Mouse (Mus musculus) CD4-positive helper T cell, adult 2 months (primary cell): Measurements from ENCODE around the gene Lancl1.
A peak's percentile ranks its signal among the peaks of the same experiment; 100 is the strongest.

Experiments used
- DNase-seq: peaks from one replicate; pipeline ENCODE4 v3.0.0-alpha.2; 2012; ENCODE audit warnings: low read depth, missing footprints, low spot score

The Lancl1 gene

DNA sequence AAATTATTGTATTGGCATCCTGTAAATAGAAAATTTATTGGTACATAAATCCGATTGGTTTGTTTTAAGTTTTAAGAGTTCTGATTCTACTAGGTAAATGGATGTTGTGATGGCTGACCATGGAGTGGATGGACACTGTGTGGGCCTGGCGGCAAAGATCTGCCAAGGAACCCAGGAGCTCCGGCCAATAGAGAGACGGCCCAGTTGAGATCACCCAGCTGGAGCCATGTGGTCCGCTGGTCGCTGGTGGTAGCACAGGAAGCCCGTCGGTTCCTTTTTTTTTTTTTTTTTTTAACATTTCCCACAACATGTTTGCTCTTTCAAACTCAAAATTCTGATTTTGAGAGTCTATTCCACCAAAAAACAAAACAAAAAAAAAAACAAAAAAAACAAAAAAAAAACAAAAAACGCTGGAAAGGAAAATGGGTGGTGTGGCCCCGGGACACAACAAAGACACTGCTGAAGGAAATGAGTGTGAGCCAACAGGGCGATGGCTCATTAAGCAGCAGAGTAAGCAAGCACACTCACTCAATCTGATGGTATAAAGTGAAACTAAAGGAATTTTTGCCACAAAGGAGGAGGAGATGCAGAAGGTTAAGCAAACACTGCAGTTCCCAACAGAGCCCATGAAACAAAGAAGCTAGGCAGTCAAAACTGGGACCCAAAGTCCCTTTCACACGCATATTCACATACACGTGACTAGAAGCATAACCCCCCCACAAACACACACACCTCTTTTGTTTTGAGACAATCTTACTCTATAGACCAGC, 21.4 kb downstream of the Lancl1 start:
- DNase-seq, result no peak

DNA sequence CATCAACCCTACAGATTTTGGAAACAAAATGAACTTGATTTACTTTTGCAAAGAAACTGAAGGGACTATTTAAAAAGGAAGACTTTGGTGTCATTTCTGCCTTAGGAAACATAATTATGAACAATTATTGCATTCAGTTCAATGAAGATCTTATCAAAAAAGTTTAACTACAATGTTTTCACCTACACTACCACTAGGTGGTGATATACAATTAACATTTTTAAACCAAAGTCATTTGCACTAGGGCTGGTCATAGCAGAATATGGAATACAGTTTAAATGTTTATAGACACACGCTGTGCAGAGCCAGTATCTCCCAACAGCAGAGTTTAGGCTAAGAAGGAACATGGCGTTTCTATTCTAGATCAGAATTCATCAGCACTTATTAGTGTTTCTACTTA, 24.5 kb downstream of the Lancl1 start:
- no peak for DNase-seq

DNA sequence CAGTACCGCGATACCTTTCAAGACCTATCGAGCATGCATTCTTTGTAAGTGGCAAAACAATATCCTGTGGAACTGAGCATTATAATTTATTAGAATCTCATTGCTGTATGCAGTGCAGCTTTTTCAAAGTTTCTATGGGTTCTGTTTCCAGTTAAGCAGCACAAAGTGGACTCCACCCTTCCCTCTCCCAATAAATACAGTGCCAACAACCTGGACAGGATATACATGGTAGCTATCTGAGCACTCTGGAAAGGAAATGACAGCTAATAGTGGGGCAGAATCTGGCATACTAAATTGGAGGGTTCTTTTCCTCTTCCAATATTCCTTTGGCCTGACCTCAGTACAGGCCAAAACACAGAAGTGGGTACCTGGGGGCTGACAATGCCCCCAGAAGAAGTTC, 28.2 kb downstream of the Lancl1 start:
- DNase-seq, result no peak

DNA sequence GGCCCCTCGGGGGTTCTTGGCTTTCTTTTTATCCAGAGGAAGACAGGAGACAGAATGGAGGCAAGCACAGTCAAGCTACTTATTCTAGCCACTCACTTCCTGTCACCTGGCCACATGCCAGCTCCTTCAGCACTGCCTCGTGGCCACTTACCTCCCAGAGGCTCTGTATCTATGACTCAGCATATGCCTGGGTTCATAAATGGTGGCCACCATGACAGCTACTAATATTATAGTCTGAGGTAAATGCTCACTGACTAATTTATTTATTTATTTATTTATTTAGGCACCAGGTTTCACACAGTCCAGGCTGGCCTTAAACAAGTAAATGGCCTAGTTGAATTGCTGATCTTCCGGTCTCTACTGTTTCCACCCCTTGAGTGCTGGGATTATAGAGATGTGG, 35.0 kb downstream of the Lancl1 start:
- DNase-seq, result peak; percentile 17

DNA sequence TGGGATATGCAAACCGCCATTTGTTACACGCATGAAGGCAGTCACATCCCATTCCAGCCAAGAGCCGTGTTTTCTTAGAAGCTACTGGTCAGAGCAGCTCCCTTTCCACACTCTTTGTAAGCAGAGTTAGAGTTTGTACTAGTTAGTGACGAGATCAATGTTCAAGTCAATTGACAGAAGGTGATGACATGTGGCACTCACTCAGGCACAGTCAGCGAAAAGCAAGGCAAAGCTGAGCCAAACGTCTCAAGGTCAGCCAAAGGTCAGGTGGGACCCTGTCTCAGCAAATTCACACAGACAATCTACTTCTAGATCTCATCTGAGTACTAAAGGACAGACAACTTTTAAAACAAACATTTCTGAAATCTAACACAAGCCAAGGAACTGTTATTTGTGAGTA, 36.4 kb downstream of the Lancl1 start:
- no peak for DNase-seq

DNA sequence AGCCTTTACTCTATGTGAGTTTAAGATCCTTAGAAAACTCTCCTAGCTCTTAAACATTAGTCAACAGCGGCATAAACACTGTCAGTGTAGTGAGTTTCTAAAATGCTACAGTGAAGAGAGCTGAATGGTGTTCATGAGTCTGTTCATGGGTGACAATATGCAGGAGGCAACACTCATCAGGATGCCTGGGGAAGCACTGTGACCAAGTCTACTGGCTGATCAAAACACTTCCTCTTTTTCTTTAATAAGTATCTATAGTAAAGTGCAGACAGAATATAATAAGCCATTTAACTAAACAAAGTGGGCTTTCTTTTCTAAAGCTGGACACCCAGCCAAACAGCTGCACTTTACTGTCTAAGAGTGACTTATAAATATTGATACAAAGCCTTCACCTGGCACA, 37.3 kb downstream of the Lancl1 start:
- DNase-seq, result no peak

DNA sequence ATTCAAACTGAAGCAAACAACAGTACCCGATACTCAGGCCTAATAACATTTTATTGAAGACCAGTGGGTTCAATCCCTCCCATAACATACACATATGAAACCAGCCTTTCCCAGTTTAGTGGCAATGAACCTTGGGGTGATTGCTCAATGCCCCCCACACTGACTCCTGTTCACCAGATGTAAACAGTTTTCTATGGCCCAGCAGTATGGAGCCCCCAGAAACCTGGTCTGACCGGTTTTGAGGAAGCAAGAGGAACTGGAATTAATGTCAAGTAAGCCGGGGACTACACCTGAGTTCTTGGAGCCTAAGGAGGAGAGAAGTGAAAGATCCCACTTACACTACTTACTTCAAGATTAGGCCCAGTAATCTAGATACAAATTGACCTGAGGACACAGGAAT, 38.2 kb downstream of the Lancl1 start:
- no peak for DNase-seq

DNA sequence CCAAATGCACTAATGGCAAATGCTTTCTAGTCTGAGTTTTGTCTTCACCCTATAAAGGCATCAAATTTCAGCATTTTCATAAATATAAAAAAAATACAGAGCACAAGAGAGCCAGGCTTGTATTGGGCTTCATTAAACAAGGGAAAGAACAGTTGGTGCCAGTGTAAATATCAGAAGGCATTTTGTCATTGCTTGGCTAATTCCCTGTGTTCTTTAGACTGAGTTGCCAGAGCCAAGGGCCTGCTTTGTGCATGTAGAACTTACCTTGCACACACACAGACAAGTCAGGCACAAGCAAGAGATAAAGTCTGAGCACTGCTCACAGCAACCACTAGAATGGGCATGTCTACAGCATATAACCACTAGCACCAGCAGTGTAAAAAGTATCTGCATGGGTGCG, 40.1 kb downstream of the Lancl1 start:
- DNase-seq, result no peak

DNA sequence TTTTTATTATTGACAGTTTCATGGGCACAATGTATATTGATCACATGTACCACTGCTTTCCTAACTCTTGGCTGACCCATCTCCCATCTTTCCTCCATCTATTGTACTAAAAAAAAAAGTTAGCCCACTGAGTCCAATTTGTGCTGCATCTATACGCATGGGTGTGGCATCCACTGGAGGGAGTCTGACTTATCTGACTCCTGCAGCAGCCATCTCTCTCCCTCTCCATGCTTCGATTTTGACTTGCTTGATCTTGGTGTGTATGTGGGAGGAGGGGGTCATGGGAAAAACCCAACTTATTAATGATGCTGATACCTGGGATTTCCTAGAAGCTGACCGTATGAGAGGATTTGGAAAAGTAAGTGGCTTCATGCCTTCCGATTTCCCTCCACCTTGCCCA, 40.5 kb downstream of the Lancl1 start:
- no peak for DNase-seq

DNA sequence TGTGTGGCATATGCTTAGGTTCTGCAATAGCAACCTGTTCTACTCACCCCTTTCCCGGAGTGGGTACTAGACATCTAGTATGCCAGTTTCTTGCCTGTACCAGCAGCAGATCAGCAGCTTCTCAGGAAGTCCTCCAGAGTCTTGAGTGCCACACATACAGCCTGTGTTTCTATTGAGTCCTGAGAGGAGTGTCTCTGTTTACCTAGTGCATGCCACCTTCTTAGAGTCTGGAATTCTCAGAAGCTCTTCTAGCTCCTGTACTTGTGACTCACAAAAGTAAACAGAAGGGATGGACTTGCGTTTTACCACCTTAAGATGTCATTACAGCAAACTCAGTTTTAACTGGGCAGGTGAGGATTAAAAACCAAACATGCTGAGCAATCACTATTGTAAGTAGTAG, 41.9 kb downstream of the Lancl1 start:
- DNase-seq, result no peak

DNA sequence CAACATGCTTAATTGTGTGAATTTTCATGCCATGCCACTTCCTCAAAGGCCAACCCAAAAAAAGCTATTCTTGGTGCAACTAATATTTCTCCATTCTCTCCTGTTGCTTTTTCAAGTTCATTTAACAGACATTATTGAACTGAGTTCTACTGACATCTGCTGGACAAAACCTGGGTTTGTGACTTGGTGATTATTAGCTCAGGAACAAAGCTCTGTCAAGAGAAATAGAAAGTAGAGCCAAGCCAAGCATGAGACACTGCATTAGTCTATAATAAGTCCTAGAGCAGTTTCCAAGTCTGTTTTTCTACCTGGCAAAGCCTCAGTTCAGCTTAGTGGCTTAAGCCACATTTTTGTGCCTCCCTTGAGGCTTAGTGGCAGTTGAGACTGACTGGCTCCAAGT, 45.9 kb downstream of the Lancl1 start:
- DNase-seq, result peak; percentile 58

DNA sequence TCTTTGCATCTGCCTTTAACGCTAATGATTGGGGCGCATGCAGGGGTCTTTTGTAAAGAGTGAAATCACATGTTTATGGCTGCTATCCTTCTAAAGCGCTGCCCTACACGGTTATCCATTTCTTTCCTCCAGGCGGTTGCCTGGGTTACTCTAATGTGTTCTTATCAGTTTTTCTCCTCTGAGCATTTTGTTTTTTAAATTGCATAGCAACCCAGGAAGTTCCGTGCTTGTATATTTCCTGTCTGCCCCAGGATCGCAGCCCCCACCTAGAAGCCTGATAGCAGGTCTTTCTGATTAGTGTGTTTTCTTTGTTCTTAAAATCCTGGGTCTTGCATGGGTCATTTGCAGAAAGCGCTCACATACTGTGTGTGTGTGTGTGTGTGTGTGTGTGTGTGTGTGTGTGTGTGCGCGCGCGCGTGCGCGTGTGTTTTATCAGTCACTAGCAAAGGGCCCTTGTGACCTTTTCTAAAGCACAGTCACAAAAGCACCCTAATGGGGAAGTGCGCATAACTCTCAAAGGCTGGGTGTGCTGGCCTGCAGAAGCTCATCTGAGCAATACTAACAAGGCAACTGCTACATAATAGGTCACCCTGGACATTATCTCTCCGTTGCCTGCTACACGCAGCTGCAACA, 51.0 kb downstream of the Lancl1 start:
- DNase-seq, result peak; percentile 66

DNA sequence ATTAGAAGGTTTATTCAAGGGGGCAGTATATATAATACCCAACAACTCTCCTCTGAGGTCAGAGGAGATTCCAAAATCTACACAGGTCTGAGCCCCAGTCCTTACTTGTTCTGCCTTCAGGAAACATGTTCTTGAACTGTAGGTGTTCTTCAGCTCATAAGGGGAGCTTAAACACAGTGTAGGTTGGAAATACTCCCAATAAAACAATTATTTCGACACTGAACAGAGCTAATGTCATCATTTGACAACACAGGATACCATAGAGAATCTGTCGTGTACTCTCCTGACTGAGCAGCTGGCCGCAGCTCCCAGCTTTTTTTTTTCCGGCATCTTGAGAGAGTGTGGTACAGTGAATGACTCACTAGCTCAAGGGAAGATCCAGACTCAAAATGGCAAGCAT, 52.8 kb downstream of the Lancl1 start:
- DNase-seq, result no peak

DNA sequence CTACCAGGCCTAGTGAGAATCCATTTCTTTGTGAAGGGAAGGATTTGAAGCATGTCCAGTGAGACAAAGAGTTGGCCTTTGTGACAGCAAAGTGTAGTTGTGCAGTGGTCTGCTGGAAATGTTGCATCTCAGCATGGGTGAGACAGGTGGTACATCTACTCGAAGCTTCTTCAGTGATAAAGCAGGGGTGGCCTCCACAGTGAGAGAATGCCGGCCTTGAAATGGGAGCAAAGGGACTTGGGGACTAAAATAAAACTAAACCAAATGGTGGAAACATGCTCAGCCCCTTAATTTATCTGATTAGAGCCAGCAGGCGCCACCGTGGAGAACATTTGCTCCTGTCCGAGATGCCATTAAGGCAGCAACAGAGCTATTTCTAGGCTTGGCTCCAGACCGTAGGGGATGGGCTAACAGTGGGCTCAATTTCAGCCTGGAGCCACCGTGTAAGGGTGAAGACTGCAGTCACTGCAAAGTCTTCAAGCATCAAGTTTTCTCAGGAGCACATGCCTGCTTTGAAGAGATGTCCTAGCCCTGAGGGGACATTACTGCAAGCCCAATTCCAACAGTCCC, 53.5 kb downstream of the Lancl1 start:
- DNase-seq, result no peak

DNA sequence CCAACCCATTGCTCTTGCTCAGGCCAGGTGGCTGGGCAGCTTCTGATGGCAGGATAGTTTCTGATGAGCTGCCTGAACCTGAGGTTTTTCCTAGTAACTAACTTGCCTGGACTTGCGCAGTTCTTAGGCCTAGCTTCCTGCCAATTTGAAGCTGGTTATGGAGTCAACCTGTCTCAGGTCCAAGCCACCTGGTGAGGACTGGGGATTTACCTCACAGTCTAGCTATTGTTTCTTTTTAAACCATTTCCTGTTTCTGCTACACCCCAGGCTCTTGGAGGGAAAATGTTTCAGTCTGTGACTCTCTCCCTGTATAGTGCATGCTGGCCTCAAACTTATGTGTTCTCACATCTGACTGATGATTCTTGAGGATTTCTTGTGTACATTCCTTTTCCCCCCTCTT, 58.5 kb downstream of the Lancl1 start:
- no peak for DNase-seq

DNA sequence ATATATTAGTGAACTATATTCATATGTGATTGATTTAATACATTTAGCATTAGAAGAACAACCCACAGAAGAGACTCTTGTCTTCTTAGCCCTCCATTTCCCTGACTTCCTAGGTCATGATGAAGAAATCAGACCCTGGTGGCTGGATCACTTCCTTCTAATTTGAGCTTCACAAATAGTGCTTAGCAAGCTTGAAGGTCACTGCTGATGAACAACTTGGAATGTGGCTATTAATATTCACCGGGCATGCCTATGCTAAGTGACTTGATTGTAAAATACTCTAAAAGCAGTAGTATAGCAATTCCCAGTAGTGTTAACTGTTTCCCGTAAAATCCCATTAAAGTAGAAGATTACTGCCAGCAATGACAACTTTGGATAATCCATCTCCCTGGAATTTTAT, 63.2 kb downstream of the Lancl1 start:
- DNase-seq, result no peak

DNA sequence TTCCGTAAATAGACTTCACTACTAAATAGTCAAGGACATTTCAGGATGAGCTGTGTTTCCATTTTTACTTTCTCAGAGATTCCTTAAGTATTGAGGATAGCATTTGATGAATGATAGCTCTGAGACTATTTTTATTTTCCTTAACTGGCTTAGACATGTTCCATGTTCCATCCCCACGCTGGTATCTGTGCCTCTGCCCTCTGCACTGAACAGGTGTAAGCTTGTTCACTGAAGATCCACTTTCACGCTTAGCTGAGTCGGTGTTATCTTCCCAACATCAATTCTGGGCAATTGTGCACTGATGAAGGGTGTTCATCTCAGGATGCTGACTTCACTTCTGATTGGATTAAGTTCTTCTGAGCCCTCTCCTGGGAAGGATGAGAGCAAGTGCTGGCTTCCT, 73.8 kb downstream of the Lancl1 start:
- DNase-seq, result no peak

DNA sequence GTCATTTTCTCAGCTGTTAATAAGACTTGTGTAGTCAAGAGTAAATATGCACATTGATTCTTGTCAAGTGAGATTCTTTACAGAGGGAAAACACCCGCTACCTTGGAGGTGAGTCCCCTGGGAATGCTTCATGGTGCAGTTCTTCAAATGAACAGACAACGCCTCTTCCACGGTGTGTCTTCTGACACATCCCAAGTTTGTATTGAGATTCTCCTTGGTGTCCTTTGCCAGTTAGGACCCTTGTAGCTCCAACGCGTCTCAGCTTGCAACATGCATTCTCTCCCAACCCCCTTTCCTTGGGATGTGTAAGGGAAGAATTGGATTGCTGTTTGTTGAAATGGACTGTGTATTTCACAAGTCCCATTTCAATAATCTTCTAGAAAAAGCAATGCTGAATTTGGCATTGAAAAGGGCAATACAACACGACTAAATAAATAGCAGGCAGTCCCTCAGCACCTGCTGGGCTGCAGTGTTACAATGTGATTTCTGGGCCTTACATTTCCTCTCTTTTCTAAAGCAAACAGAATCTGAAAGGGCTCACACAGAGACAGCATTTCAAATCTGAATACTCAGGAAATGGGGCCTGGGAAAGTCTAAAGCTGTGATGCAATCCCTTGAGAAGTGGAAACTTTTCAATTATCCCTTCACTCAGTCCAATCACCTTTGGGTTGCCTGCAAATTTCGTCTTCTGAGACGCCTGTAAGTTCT, 78.0 kb downstream of the Lancl1 start:
- DNase-seq, result no peak

DNA sequence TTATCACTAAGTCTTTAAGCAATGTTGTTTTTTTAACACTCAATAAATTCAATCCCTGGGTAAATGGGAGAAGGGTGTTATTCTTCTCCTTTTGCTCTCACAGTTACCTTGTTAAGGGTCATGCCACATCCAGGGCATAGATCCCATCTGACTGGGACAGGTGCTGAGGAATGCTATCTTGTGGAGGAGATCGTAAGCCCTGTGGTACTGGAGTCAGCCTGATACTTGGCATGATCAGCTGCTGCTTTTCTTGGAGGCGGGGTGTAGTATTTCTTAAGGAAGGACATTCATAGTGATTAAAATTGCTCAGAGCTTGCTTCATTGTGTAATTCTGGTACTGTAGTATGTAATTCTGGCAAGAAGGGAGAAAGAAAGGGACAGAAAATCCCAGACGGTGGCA, 81.3 kb downstream of the Lancl1 start:
- DNase-seq, result no peak

DNA sequence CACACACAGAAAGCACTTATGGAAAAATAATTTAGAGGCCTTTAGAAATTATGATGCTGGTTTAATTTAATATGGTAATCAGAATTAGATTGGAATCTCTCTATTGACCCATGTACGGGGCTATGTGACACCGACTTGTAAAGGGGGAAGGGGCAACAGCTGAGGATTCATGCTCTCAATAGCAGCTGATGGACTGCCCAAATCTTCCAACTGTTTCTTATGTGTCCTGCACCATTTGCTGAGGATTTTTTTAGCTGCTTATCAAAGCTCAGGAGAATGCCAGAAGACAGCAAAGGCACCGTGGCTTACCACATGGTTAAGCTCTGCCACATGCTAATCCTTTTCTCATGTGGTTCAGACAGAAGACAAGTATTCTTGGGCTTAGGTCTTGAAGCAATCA, 87.6 kb downstream of the Lancl1 start:
- DNase-seq, result no peak
